Mouse (Mus musculus) urinary bladder, postnatal 0 days (tissue): Measurements from ENCODE around the gene Micall2. TPM values are rescaled to one million over a fixed set of nuclear protein-coding genes. Genes with fewer than 3 reads are reported as not detected.

Experiments used
- microRNA-seq: library from miRNA; unstranded; fragments of <30 nt; microRNA quantifications from one replicate; pipeline ENCODE4, GENCODE M21; 2016
- polyA plus RNA-seq: library from polyadenylated mRNA; unstranded; fragments of >200 nt; fragmentation: Nextera tagmentation; extraction: Ambion mirVana; gene quantifications from 2 replicates; pipeline ENCODE4 v1.2.1, GENCODE M21; 2015

Micall2 gene
- 5.1 and 6.8 TPM in 2 replicates for polyA plus RNA-seq

DNA sequence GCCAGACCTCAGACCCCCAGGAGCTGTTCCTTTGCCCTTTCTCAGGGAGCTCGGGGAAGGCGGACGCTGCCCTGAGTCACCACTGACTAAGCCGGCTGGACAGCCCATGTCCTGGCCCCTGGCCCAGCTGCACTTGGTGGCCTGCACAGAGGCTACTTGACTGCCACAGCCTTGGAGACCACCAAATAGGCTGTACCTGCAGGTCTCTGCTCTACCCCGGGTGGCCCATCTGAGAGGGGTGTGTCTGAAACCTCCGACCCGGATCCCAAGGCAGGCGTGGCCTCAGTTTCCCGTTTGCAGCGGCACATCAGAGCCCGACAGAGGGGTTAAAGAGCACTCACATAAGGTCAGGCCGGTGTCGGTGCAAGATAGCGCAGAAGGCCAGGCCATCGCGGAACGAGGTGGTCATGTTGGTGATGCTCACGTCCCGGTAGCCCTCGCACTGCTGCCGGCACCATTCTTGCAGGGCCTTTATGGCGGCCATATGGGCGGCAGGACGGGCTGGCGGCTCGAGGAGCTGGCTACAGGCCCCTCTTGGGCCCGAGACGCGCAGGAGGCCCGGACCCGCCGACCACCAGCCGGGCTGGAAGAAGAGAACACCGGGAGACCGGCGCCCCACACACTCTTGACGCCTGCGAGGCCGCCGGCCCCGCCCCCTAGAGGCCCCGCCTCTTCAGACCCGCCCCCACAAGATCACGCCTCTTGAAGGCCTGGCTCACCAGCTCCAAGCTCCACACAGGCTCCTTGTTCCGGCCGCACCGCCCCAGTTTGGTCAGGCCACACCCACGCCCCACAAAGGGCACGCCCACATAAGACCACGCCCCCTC, at the start of gene Micall2:
TSS of gene Micall2 (minus strand) at position 660 of the 827 bp plus-strand sequence.

DNA sequence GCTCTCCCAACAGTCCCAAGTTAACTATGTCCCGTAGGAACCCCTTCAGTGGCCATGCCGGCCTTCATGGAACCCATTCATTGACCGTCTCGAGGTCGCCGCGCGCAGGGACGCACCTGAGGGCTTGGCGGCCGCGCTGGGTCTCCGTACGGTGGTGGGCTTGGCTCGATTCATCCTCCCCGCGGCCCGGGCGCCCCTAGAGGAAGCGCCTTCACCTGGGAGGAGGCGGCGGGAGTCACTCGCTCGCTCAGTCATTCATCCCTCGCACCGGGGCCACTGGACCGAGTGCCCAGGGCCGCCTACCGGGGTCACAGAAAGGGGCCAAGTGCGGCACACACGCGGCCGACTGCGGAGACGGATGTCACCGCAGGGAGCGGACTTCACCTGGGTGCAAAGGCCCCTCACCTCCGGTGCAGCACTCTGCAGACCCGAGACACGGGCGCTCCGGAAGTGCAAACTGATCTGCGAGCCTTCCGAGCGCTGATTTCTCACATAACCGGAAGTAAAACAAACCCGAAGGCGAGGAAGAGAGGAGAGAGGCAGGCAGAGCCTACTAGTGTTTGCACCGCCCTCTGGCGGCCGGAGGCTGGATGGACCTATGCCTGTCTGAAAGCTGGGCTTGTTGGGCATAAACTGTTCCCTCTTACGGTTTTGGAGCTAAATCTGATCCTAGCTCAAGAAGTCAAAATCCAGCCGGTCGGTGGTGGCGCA, 39.2 kb upstream of the Micall2 start, which contains the start of gene Ints1:
TSS of gene Ints1 (minus strand) at position 459 of the 711 bp plus-strand sequence.

Small RNA genes within 50 kb of the gene (microRNA-seq; reads per million reads assigned to microRNA genes)
- not detected for gene Mir7037

Other genes with a start within 250 kb of the Micall2 start
- not detected in 2 replicates for gene Uncx, start 192.8 kb downstream of the Micall2 start, polyA plus RNA-seq
- 9.9 and 10.1 TPM in 2 replicates for gene Ints1, start 39.3 kb upstream of the Micall2 start, polyA plus RNA-seq
- gene Mafk, start 55.2 kb upstream of the Micall2 start, polyA plus RNA-seq = 56.8 and 71.8 TPM in 2 replicates
- 61.7 and 63.4 TPM in 2 replicates for gene Tmem184a, start 83.6 kb upstream of the Micall2 start, polyA plus RNA-seq
- gene Gm26938, start 90.1 kb upstream of the Micall2 start, polyA plus RNA-seq = not detected in 2 replicates
- gene Psmg3, start 90.5 kb upstream of the Micall2 start, polyA plus RNA-seq = 35.5 and 40.7 TPM in 2 replicates
- gene Elfn1, start 171.6 kb upstream of the Micall2 start, polyA plus RNA-seq = 0.37 and 0.73 TPM in 2 replicates